Mouse (Mus musculus): ENCODE results near the gene Cd300e. TPM values are rescaled to one million over a fixed set of nuclear protein-coding genes. Genes with fewer than 3 reads are reported as not detected.

Gene Cd300e
- total RNA-seq (2023): under 1 TPM in 1 of 2 experiments, not detected in 1; 0.93 TPM

DNA sequence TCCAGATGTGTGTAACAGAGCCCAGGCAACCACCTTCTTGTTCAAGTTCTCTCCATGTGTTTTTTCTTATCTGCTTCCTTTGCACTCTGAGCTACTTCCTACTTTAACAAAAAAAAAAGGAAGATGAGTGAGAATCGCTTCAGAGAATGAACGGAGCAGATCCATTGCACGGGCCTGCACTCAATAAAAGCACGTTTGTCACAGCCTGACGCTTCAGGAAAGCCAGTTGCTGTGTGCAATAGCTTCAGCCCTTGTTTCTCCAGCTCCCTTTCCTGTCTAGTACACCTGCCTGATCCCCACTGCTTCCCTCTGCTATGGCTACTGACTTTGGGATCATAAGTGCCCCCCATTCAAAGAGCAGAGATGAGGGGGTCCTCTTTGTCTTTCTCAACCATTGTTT, at the start of gene Cd300e:
Cd300e (minus strand) TSS at position 101 of the 400 bp plus-strand sequence.

DNA sequence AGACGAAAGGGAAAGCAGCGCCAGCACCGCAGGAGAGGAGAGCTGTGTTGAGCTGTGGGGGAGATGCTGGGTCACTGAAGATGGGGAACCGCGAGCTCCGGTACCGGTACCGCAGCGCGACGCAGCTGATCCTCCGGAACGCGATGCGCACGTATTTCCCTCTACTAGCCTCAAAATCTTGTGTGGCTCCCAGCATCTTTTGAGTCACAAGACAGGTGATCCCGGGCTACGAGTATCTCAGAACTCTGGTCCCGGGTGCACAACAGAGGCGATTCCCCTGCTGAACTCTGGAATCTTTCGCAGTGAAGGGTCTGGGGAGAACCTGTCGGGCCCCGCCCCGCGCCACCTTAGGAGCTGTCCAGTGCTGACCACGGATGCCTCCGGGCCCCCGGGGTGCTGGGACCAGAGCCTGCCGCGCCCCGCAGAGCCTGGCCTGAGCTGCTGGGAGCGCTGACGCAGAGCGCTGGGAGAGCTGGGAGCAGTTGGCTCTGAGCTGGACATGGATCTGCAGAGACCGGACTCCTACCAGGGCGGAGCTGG, 29.5 kb upstream of the Cd300e start, which contains the start of gene Rab37:
Rab37 (plus strand) TSS at position 70 of the 540 bp plus-strand sequence.

DNA sequence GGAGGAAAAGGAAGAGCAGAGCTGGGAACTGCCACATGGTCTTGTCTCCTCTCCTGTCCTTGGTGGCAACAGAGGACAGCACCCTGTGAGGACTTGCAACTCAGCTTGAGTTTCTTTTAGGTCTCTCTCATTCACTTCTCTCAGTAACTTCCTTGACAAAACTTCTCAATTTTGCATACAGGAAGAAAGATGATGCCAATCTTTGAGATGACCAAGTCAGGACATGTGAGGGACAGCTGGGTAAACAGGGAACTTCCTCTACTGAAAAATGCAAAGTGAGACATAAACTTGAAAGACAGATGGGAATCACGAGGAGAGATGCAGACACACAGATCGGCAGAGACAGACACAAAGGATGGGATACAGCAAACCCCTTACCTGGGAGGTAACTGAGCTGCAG, 13.7 kb downstream of the Cd300e start, which contains the start of gene Cd300ld3:
Cd300ld3 (minus strand) TSS at position 151 of the 400 bp plus-strand sequence.

DNA sequence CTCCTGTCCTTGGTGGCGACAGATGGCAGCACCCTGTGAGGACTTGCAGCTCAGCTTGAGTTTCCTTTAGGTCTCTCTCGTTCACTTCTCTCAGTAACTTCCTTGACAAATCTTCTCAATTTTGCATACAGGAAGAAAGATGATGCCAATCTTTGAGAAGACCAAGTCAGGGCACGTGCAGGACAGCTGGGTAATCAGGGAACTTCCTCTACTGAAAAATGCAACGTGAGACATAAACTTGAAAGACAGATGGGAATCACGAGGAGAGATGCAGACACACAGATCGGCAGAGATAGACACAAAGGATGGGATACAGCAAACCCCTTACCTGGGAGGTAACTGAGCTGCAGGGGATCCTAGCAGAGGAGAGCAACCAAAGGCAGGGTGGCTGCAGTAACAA, 24.3 kb downstream of the Cd300e start, which contains the start of gene Cd300ld5:
Cd300ld5 (minus strand) TSS at position 101 of the 400 bp plus-strand sequence.

DNA sequence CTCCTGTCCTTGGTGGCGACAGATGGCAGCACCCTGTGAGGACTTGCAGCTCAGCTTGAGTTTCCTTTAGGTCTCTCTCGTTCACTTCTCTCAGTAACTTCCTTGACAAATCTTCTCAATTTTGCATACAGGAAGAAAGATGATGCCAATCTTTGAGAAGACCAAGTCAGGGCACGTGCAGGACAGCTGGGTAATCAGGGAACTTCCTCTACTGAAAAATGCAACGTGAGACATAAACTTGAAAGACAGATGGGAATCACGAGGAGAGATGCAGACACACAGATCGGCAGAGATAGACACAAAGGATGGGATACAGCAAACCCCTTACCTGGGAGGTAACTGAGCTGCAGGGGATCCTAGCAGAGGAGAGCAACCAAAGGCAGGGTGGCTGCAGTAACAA, 35.1 kb downstream of the Cd300e start, which contains the start of gene Cd300ld4:
Cd300ld4 (minus strand) TSS at position 101 of the 400 bp plus-strand sequence.

DNA sequence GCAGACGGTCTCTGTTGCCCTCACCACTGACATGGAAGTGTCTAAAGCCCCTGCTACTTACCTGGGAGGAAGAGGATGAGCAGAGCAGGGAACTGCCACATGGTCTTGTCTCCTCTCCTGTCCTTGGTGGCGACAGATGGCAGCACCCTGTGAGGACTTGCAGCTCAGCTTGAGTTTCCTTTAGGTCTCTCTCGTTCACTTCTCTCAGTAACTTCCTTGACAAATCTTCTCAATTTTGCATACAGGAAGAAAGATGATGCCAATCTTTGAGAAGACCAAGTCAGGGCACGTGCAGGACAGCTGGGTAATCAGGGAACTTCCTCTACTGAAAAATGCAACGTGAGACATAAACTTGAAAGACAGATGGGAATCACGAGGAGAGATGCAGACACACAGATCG, 45.9 kb downstream of the Cd300e start, which contains the start of gene Cd300ld2:
Cd300ld2 (minus strand) TSS at position 101 of the 400 bp plus-strand sequence.

Other genes with a start within 250 kb of the Cd300e start
- under 1 TPM in 1 of 2 experiments, not detected in 1; 0.26 TPM for gene Gprc5c, start 211.0 kb downstream of the Cd300e start, total RNA-seq (2023)
- gene Cd300a, start 172.1 kb downstream of the Cd300e start, total RNA-seq (2023): under 1 TPM; 0.15 to 0.96 TPM
- gene Cd300lb, start 127.8 kb downstream of the Cd300e start, total RNA-seq (2023): under 1 TPM in 1 of 2 experiments, not detected in 1; 0.21 TPM
- gene Cd300c, start 93.0 kb downstream of the Cd300e start, total RNA-seq (2023): not detected
- gene Cd300ld, start 72.3 kb downstream of the Cd300e start, total RNA-seq (2023): under 1 TPM; 0.36 to 0.67 TPM
- gene Cd300c2, start 60.3 kb downstream of the Cd300e start, total RNA-seq (2023): 1 to 10 TPM in 1 of 2 experiments, under 1 TPM in 1; 0.98 to 2.7 TPM
- not detected for gene Cd300ld2, start 46.0 kb downstream of the Cd300e start, total RNA-seq (2023)
- not detected for gene Cd300ld4, start 35.2 kb downstream of the Cd300e start, total RNA-seq (2023)
- gene Cd300ld5, start 24.4 kb downstream of the Cd300e start, total RNA-seq (2023): 1 to 10 TPM in 1 of 2 experiments, not detected in 1; 1.0 TPM
- gene Cd300ld3, start 13.8 kb downstream of the Cd300e start, total RNA-seq (2023): 1 to 10 TPM in 1 of 2 experiments, not detected in 1; 1.0 TPM
- gene Rab37, start 29.3 kb upstream of the Cd300e start, total RNA-seq (2023): 10 to 100 TPM; 44.7 to 51.2 TPM
- 1 to 10 TPM in 1 of 2 experiments, under 1 TPM in 1; 0.68 to 1.0 TPM for gene Cd300lf, start 71.8 kb upstream of the Cd300e start, total RNA-seq (2023)
- gene Slc9a3r1, start 101.2 kb upstream of the Cd300e start, total RNA-seq (2023): 100 to 1,000 TPM; 207 to 214 TPM
- 10 to 100 TPM; 15.5 to 25.2 TPM for gene Tmem104, start 125.3 kb upstream of the Cd300e start, total RNA-seq (2023)
- 1 to 10 TPM; 5.2 to 5.5 TPM for gene Nat9, start 125.7 kb upstream of the Cd300e start, total RNA-seq (2023)
- gene Grin2c, start 205.1 kb upstream of the Cd300e start, total RNA-seq (2023): not detected
- 10 to 100 TPM; 22.5 to 25.4 TPM for gene Fdxr, start 214.9 kb upstream of the Cd300e start, total RNA-seq (2023)
- gene Fads6, start 235.5 kb upstream of the Cd300e start, total RNA-seq (2023): 1 to 10 TPM; 1.1 to 1.2 TPM
- gene Otop2, start 245.0 kb upstream of the Cd300e start, total RNA-seq (2023): not detected